Mouse (Mus musculus): ENCODE results near the gene Klk1b27. TPM values are rescaled to one million over a fixed set of nuclear protein-coding genes. Genes with fewer than 3 reads are reported as not detected.
"Not testable (repeated sequence)": the region's sequence is repeated elsewhere in the genome, so short reads cannot be mapped to it uniquely, and the experiment has no call there.

Klk1b27 gene
- polyA plus RNA-seq (2014; fragmentation: Nextera tagmentation; extraction: Ambion mirVana): not detected in 2 replicates

DNA sequence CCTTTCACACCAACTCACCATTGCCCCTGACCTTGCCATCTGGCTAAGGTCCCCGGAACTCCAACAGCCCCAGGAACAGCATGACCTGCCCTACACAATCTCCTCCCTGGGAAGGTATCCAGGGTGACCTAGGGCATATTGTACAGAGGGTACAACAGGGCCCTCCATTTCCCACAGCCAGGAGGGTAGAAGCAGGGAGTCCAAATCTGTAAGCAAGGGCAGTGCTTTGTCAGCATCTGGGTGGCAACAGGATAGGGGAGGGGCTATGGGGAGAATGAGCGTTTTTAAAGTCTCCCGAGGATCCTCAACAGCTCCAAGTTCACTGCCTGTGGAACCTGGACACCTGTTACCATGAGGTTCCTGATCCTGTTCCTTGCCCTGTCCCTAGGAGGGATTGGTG is at the start of gene Klk1b27:
Klk1b27 (plus strand) TSS at position 301 of the 400 bp plus-strand sequence.
- not testable (repeated sequence) for H3K36me3 ChIP-seq (ENCODE audit: control insufficient read depth, insufficient read depth, low read length); H3K4me3 ChIP-seq (ENCODE audit: low read depth, low read length); H3K4me2 ChIP-seq (ENCODE audit: low read depth, low read length); H3K27me3 ChIP-seq (ENCODE audit: control insufficient read depth, insufficient read depth, low read length); ATAC-seq (ENCODE audit: low read depth); H3K9me3 ChIP-seq (ENCODE audit: control insufficient read depth, low read length); H3K27ac ChIP-seq (ENCODE audit: low read depth, low read length); H3K9ac ChIP-seq (replicated peaks; ENCODE audit: low read depth, low read length); H3K4me1 ChIP-seq (ENCODE audit: control insufficient read depth, insufficient read depth, low read length)
- 91% methylated on average over 3 of the region's 3 CpGs for WGBS

- Histone ChIP-seq H3K27me3 (ENCODE audit: control insufficient read depth, insufficient read depth, low read length) (no peaks in the 10 kb centered on the region), H3K4me3 (ENCODE audit: low read depth, low read length) (no peak overlapping the region), H3K4me1 (ENCODE audit: control insufficient read depth, insufficient read depth, low read length) (no peaks in the 10 kb centered on the region), H3K9ac (replicated peaks; ENCODE audit: low read depth, low read length) (no peak overlapping the region), H3K27ac (ENCODE audit: low read depth, low read length) (no peak overlapping the region), H3K9me3 (ENCODE audit: control insufficient read depth, low read length) (no peaks in the 10 kb centered on the region), H3K4me2 (ENCODE audit: low read depth, low read length) (no peak overlapping the region), H3K36me3 (ENCODE audit: control insufficient read depth, insufficient read depth, low read length) (no peaks in the 10 kb centered on the region)
- no peak for ATAC-seq (ENCODE audit: low read depth)
Observed at GRCm38 (mm10) chr7:44004847-44005246, 47.2 kb upstream of the Klk1b27 start.

GRCm38 (mm10) chr7:44011868-44012267 is 40.2 kb upstream of the Klk1b27 start, which contains the start of gene Klk1b26:
Gene Klk1b26 (plus strand): TSS chr7:44012168.
- not testable (repeated sequence) for H3K9ac ChIP-seq (replicated peaks; ENCODE audit: low read depth, low read length); H3K4me2 ChIP-seq (ENCODE audit: low read depth, low read length); ATAC-seq (ENCODE audit: low read depth); H3K27me3 ChIP-seq (ENCODE audit: control insufficient read depth, insufficient read depth, low read length); H3K9me3 ChIP-seq (ENCODE audit: control insufficient read depth, low read length); H3K4me3 ChIP-seq (ENCODE audit: low read depth, low read length); H3K36me3 ChIP-seq (ENCODE audit: control insufficient read depth, insufficient read depth, low read length); H3K27ac ChIP-seq (ENCODE audit: low read depth, low read length); H3K4me1 ChIP-seq (ENCODE audit: control insufficient read depth, insufficient read depth, low read length)

- not testable (repeated sequence) for H3K36me3 ChIP-seq (ENCODE audit: control insufficient read depth, insufficient read depth, low read length); ATAC-seq (ENCODE audit: low read depth)
- 86% methylated on average over 6 of the region's 6 CpGs for WGBS
Observed at GRCm38 (mm10) chr7:44014666-44015065, 37.4 kb upstream of the Klk1b27 start.

DNA sequence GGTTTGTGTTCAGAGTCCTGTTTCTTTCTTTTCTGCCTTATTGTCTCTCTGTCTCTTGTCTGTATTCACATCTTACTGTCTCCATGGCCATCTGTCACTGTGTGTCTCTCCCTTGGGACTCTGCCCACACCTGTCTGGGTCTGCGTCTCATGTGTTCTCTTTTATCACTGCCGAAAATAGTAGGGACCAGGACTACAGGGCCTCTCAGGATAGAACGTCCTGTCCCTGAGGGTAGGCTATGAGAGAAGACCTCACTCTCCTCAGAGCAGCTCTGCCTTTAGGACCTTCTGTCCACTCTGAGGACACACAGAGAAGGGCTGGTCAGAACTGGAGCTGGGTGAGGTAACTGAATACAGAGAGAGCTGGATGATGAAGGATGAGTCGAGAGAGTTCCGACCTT is 37.0 kb upstream of the Klk1b27 start:
- Histone ChIP-seq H3K4me2 (ENCODE audit: low read depth, low read length) (no peak overlapping the region), H3K27me3 (ENCODE audit: control insufficient read depth, insufficient read depth, low read length) (no peaks in the 10 kb centered on the region), H3K9me3 (ENCODE audit: control insufficient read depth, low read length) (no peaks in the 10 kb centered on the region), H3K27ac (ENCODE audit: low read depth, low read length) (no peak overlapping the region), H3K4me3 (ENCODE audit: low read depth, low read length) (no peak overlapping the region), H3K36me3 (ENCODE audit: control insufficient read depth, insufficient read depth, low read length) (no peaks in the 10 kb centered on the region), H3K4me1 (ENCODE audit: control insufficient read depth, insufficient read depth, low read length) (no peaks in the 10 kb centered on the region), H3K9ac (replicated peaks; ENCODE audit: low read depth, low read length) (no peak overlapping the region)
- 83% methylated on average over 5 of the region's 5 CpGs for WGBS
- no peak for ATAC-seq (ENCODE audit: low read depth)

More at GRCm38 (mm10) chr7:44014666-44015065, 37.4 kb upstream of the Klk1b27 start:
- not testable (repeated sequence) for H3K27me3 ChIP-seq (ENCODE audit: control insufficient read depth, insufficient read depth, low read length); H3K27ac ChIP-seq (ENCODE audit: low read depth, low read length); H3K4me3 ChIP-seq (ENCODE audit: low read depth, low read length); H3K4me1 ChIP-seq (ENCODE audit: control insufficient read depth, insufficient read depth, low read length); H3K4me2 ChIP-seq (ENCODE audit: low read depth, low read length); H3K9ac ChIP-seq (replicated peaks; ENCODE audit: low read depth, low read length); H3K9me3 ChIP-seq (ENCODE audit: control insufficient read depth, low read length)

- H3K9ac ChIP-seq (replicated peaks; ENCODE audit: low read depth, low read length): no peak overlapping the region
- 79% methylated on average over 2 of the region's 2 CpGs for WGBS
- ATAC-seq (ENCODE audit: low read depth): no peak
Observed at GRCm38 (mm10) chr7:44072117-44072516, 20.0 kb downstream of the Klk1b27 start.

DNA sequence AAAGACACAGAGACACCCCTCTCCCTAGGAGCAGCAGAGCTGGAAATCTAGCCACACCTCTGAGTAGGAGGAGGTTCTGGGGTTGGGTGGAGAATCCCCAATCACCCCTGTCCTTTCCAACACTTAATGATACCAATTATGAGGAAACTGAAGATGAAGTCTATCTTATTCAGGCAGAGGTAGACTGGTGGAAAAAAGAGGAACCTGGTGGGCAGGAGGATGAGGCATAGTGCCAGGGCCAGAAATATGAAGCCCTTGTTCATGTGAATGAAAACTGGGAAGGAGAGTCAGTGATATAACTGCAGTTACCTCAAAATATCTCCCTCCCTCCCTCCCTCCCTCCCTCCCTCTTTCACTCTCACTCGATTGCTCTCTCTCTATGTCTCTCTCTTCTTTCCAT is 25.6 kb downstream of the Klk1b27 start:
- Histone ChIP-seq H3K4me2 (ENCODE audit: low read depth, low read length) (no peak overlapping the region), H3K27me3 (ENCODE audit: control insufficient read depth, insufficient read depth, low read length) (no peaks in the 10 kb centered on the region), H3K9me3 (ENCODE audit: control insufficient read depth, low read length) (no peaks in the 10 kb centered on the region), H3K36me3 (ENCODE audit: control insufficient read depth, insufficient read depth, low read length) (no peaks in the 10 kb centered on the region), H3K4me1 (ENCODE audit: control insufficient read depth, insufficient read depth, low read length) (no peaks in the 10 kb centered on the region), H3K4me3 (ENCODE audit: low read depth, low read length) (no peak overlapping the region), H3K9ac (replicated peaks; ENCODE audit: low read depth, low read length) (no peak overlapping the region), H3K27ac (ENCODE audit: low read depth, low read length) (no peak overlapping the region)
- WGBS: 78% methylated on average over 1 of the region's 1 CpGs
- no peak for ATAC-seq (ENCODE audit: low read depth)

More at GRCm38 (mm10) chr7:44072117-44072516, 20.0 kb downstream of the Klk1b27 start:
- no peaks in the 10 kb centered on the region for H3K4me1 ChIP-seq (ENCODE audit: control insufficient read depth, insufficient read depth, low read length)
- H3K36me3 ChIP-seq (ENCODE audit: control insufficient read depth, insufficient read depth, low read length): no peaks in the 10 kb centered on the region
- no peak overlapping the region for H3K4me3 ChIP-seq (ENCODE audit: low read depth, low read length)
- no peaks in the 10 kb centered on the region for H3K9me3 ChIP-seq (ENCODE audit: control insufficient read depth, low read length)
- no peak overlapping the region for H3K27ac ChIP-seq (ENCODE audit: low read depth, low read length)
- H3K4me2 ChIP-seq (ENCODE audit: low read depth, low read length): no peak overlapping the region
- no peaks in the 10 kb centered on the region for H3K27me3 ChIP-seq (ENCODE audit: control insufficient read depth, insufficient read depth, low read length)

DNA sequence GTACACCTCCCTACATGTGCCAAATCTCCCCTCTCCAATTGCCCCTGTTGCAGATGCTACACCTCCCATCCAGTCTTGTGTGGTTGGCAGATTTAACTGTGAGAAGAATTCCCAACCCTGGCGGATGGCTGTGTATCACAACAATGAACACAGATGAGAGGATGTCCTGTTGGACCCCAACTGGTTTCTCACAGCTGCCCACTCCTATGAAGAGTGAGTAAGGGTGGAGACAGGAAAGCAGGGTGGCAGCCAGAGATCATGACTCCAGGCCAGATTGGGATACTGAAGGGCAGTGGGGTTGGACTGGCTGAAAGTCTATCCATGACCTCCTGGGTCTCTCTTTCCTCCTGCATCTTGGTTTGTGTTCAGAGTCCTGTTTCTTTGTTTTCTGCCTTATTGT is 44.0 kb downstream of the Klk1b27 start:
- Histone ChIP-seq H3K4me1 (ENCODE audit: control insufficient read depth, insufficient read depth, low read length) (no peaks in the 10 kb centered on the region), H3K27me3 (ENCODE audit: control insufficient read depth, insufficient read depth, low read length) (no peaks in the 10 kb centered on the region), H3K4me2 (ENCODE audit: low read depth, low read length) (no peak overlapping the region), H3K9ac (replicated peaks; ENCODE audit: low read depth, low read length) (no peak overlapping the region), H3K36me3 (ENCODE audit: control insufficient read depth, insufficient read depth, low read length) (no peaks in the 10 kb centered on the region), H3K27ac (ENCODE audit: low read depth, low read length) (no peak overlapping the region), H3K9me3 (ENCODE audit: control insufficient read depth, low read length) (no peaks in the 10 kb centered on the region), H3K4me3 (ENCODE audit: low read depth, low read length) (no peak overlapping the region)
- WGBS: 97% methylated on average over 1 of the region's 1 CpGs
- ATAC-seq (ENCODE audit: low read depth): no peak

DNA sequence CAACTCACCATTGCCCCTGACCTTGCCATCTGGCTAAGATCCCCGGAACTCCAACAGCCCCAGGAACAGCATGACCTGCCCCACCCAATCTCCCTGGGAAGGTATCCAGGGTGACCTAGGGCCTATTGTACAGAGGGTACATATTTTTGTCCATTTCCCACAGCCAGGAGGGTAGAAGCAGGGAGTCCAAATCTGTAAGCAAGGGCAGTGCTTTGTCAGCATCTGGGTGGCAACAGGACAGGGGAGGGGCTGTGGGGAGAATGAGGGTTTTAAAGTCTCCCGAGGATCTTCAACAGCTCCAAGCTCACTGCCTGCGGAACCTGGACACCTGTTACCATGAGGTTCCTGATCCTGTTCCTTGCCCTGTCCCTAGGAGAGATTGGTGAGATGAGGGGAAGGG is 49.9 kb downstream of the Klk1b27 start, which contains the start of gene Klk1b21:
Klk1b21 (plus strand) TSS at position 301 of the 400 bp plus-strand sequence.
- WGBS: 82% methylated on average over 3 of the region's 3 CpGs
- not testable (repeated sequence) for H3K4me1 ChIP-seq (ENCODE audit: control insufficient read depth, insufficient read depth, low read length); H3K27ac ChIP-seq (ENCODE audit: low read depth, low read length); H3K4me2 ChIP-seq (ENCODE audit: low read depth, low read length); H3K36me3 ChIP-seq (ENCODE audit: control insufficient read depth, insufficient read depth, low read length); H3K27me3 ChIP-seq (ENCODE audit: control insufficient read depth, insufficient read depth, low read length); H3K9ac ChIP-seq (replicated peaks; ENCODE audit: low read depth, low read length); ATAC-seq (ENCODE audit: low read depth); H3K4me3 ChIP-seq (ENCODE audit: low read depth, low read length); H3K9me3 ChIP-seq (ENCODE audit: control insufficient read depth, low read length)
